Mouse (Mus musculus): ENCODE data around the gene Nt5m. TPM values are rescaled to one million over a fixed set of nuclear protein-coding genes. Genes with fewer than 3 reads are reported as not detected.
A peak's percentile ranks its signal among the peaks of the same experiment; 100 is the strongest.

The Nt5m gene
- polyA plus RNA-seq, 1 experiment from 2014 or later: 35.2 TPM

DNA sequence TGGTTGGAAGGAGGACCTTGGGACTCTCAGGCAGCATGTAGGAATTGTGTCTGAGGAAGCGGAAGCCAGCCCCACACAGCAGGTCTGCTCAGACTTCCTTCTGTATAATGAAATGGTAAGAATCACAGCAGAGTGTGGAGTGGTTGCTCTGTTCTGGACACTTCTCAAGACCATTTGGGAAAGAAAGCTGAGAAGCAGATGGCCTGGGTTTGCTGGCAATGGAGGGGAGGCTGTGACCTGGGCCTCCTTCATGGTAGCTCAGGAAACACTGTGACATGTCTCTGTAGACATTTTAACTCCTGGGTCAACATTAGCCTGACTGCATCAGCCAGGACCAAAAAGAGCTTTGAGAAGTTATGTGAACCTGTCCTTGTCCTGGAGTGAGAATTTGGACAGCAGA lies 61.7 kb downstream of the Nt5m start:
- no peak for TF ChIP-seq CTCF (IDR thresholded peaks at IDR 0.05; ENCODE audit: low read depth)
- ATAC-seq (ENCODE audit: insufficient read depth) (no peak), DNase-seq (no peak)
- no peaks in the 10 kb centered on the region for H3K27me3 ChIP-seq (ENCODE audit: insufficient read depth, low read length)
- H3K9me3 ChIP-seq (ENCODE audit: low read depth, low read length): no peaks in the 10 kb centered on the region
- H3K4me1 ChIP-seq (ENCODE audit: insufficient read depth): peaks cover 6% of the 10 kb centered on the region; the same call in 1 of the 2 replicates
- no peak overlapping the region for H3K4me2 ChIP-seq
- 84% methylated on average over 1 of the region's 1 CpGs for WGBS
- no peak overlapping the region for H3K9ac ChIP-seq
- H3K27ac ChIP-seq (ENCODE audit: low read depth): no peak overlapping the region
- no peak overlapping the region for H3K4me3 ChIP-seq (ENCODE audit: low read depth, low read length)
- no peaks in the 10 kb centered on the region for H3K36me3 ChIP-seq (ENCODE audit: insufficient read depth)

DNA sequence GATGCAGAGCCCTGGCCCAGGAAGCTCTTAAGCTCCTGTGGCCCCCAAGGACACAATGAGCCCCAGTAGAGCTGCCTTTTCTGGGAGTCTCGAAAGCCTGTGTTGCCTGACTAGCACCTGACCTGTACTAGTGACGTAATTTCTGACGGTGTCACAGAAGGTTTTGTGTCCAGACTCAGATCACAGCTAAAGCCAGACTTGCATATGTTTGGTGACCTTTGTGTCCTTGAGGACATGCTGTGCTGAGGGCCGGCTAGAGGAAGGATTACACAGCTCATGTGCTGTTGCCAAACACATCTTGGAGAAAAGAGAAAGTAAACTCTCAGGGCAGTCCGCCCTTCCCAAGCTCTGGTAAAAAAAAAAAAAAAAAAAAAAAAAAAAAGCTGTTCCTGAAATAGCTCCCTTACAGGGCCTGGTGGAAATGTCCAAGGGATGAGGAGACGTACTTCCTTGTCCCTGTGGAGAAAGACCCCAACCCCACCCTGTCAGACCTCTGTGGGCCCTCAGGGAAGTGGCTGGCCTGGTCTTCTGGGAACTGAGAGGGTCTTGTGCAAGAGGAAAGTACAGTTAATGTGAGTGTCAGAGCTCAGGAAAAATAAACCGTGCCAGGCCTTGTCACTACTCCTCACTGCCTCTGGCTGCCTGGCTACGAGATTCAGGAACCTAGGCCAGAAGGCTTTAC lies 62.9 kb downstream of the Nt5m start:
- no peak for ATAC-seq (ENCODE audit: insufficient read depth)
- 38% methylated on average over 8 of the region's 8 CpGs for WGBS
- Histone ChIP-seq H3K4me2 (no peak overlapping the region), H3K27ac (ENCODE audit: low read depth) (peak overlapping the region; percentile 32), H3K36me3 (ENCODE audit: insufficient read depth) (no peaks in the 10 kb centered on the region), H3K4me1 (ENCODE audit: insufficient read depth) (peaks cover 6% of the 10 kb centered on the region; the same call in 1 of the 2 replicates), H3K9me3 (ENCODE audit: low read depth, low read length) (no peaks in the 10 kb centered on the region), H3K4me3 (ENCODE audit: low read depth, low read length) (no peak overlapping the region), H3K27me3 (ENCODE audit: insufficient read depth, low read length) (no peaks in the 10 kb centered on the region), H3K9ac (no peak overlapping the region)
- no peak for TF ChIP-seq CTCF (IDR thresholded peaks at IDR 0.05; ENCODE audit: low read depth)
- DNase-seq: peak; percentile 26

DNA sequence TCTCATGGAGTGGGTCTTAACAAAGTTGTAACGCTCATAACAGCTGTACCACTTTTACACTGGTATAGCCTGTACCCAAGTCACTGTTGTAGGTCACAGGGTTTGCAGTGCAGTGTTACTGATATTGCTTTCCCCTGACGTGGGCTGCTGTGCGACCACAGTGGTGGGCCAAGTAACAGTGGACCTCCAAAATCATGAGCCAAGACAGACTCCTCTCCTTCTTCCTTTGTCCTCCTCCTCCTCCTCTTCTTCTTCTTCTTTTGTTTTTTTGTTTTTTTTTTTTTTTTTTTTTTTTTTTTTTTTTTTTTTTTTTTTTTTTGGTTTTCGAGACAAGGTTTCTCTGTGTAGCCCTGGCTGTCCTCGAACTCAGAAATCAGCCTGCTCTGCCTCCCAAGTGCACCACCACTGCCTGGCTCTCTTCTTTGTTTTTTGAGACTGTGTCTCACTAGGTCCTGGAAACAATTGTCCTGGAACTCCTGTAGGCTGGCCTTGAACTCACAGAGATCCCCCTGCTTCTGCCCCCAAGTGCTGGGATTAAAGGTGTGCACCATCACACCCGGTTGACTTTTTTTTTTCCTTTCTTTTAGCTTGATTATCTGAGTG lies 67.4 kb downstream of the Nt5m start:
- Histone ChIP-seq H3K4me2 (no peak overlapping the region), H3K9ac (no peak overlapping the region), H3K4me3 (ENCODE audit: low read depth, low read length) (no peak overlapping the region), H3K36me3 (ENCODE audit: insufficient read depth) (no peaks in the 10 kb centered on the region), H3K27ac (ENCODE audit: low read depth) (no peak overlapping the region), H3K9me3 (ENCODE audit: low read depth, low read length) (no peaks in the 10 kb centered on the region), H3K27me3 (ENCODE audit: insufficient read depth, low read length) (no peaks in the 10 kb centered on the region), H3K4me1 (ENCODE audit: insufficient read depth) (no peaks in the 10 kb centered on the region)
- TF ChIP-seq CTCF (IDR thresholded peaks at IDR 0.05; ENCODE audit: low read depth): no peak
- ATAC-seq (ENCODE audit: insufficient read depth) (no peak), DNase-seq (no peak)
- WGBS: 80% methylated on average over 6 of the region's 6 CpGs

DNA sequence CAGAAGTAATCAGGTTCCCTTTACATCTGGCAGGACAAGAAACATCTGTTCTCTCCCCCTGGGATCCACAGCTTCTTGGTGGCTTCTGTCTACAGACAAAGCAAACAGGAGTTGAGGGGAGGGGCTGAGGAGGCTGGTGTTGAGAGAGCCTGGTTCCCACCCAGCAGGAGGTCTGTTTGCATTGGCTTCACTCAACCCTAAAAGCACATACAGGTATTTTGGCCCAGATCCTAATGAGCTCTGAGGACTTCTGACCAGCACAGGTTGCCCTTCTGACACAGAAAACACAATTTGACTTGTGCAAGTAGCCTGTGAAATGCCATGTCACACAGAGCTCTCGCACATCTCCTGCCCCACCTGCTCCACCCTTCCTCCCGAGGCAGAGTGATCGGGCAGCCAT lies 69.2 kb downstream of the Nt5m start:
- H3K36me3 ChIP-seq (ENCODE audit: insufficient read depth): no peaks in the 10 kb centered on the region
- 42% methylated on average over 3 of the region's 3 CpGs for WGBS
- H3K4me1 ChIP-seq (ENCODE audit: insufficient read depth): no peaks in the 10 kb centered on the region
- no peaks in the 10 kb centered on the region for H3K27me3 ChIP-seq (ENCODE audit: insufficient read depth, low read length)
- TF ChIP-seq CTCF (IDR thresholded peaks at IDR 0.05; ENCODE audit: low read depth): no peak
- no peaks in the 10 kb centered on the region for H3K9me3 ChIP-seq (ENCODE audit: low read depth, low read length)
- H3K27ac ChIP-seq (ENCODE audit: low read depth): no peak overlapping the region
- no peak overlapping the region for H3K4me3 ChIP-seq (ENCODE audit: low read depth, low read length)
- H3K4me2 ChIP-seq: no peak overlapping the region
- H3K9ac ChIP-seq: no peak overlapping the region
- ATAC-seq (ENCODE audit: insufficient read depth): no peak
- peak; percentile 13 for DNase-seq

- no peak overlapping the region for H3K27ac ChIP-seq (ENCODE audit: low read depth)
- no peak for TF ChIP-seq CTCF (IDR thresholded peaks at IDR 0.05; ENCODE audit: low read depth)
- no peak overlapping the region for H3K4me2 ChIP-seq
- no peaks in the 10 kb centered on the region for H3K36me3 ChIP-seq (ENCODE audit: insufficient read depth)
- no peak for ATAC-seq (ENCODE audit: insufficient read depth)
- no peak overlapping the region for H3K9ac ChIP-seq
- no peaks in the 10 kb centered on the region for H3K27me3 ChIP-seq (ENCODE audit: insufficient read depth, low read length)
- H3K4me1 ChIP-seq (ENCODE audit: insufficient read depth): no peaks in the 10 kb centered on the region
- H3K4me3 ChIP-seq (ENCODE audit: low read depth, low read length): no peak overlapping the region
- no peak for DNase-seq
- no peaks in the 10 kb centered on the region for H3K9me3 ChIP-seq (ENCODE audit: low read depth, low read length)
These were observed 71.3 kb downstream of the Nt5m start for GRCm38 (mm10) chr11:59910586-59910985.

- H3K27ac ChIP-seq (ENCODE audit: low read depth): no peak overlapping the region
- 82% methylated on average over 1 of the region's 1 CpGs for whole genome bisulfite sequencing
- no peak overlapping the region for H3K4me2 ChIP-seq
- H3K9me3 ChIP-seq (ENCODE audit: low read depth, low read length): no peaks in the 10 kb centered on the region
- H3K4me1 ChIP-seq (ENCODE audit: insufficient read depth): no peaks in the 10 kb centered on the region
- no peak overlapping the region for H3K4me3 ChIP-seq (ENCODE audit: low read depth, low read length)
- no peaks in the 10 kb centered on the region for H3K27me3 ChIP-seq (ENCODE audit: insufficient read depth, low read length)
- ATAC-seq (ENCODE audit: insufficient read depth): no peak
- no peaks in the 10 kb centered on the region for H3K36me3 ChIP-seq (ENCODE audit: insufficient read depth)
- no peak overlapping the region for H3K9ac ChIP-seq
- DNase-seq: no peak
- no peak for TF ChIP-seq CTCF (IDR thresholded peaks at IDR 0.05; ENCODE audit: low read depth)
These were observed 72.3 kb downstream of the Nt5m start for GRCm38 (mm10) chr11:59911523-59911922.

GRCm38 (mm10) chr11:59913702-59914101 lies 74.5 kb downstream of the Nt5m start:
- H3K9me3 ChIP-seq (ENCODE audit: low read depth, low read length): no peaks in the 10 kb centered on the region
- DNase-seq (no peak), ATAC-seq (ENCODE audit: insufficient read depth) (no peak)
- no peak overlapping the region for H3K4me3 ChIP-seq (ENCODE audit: low read depth, low read length)
- no peak for TF ChIP-seq CTCF (IDR thresholded peaks at IDR 0.05; ENCODE audit: low read depth)
- no peaks in the 10 kb centered on the region for H3K36me3 ChIP-seq (ENCODE audit: insufficient read depth)
- no peak overlapping the region for H3K27ac ChIP-seq (ENCODE audit: low read depth)
- H3K9ac ChIP-seq: no peak overlapping the region
- H3K4me1 ChIP-seq (ENCODE audit: insufficient read depth): no peaks in the 10 kb centered on the region
- 79% methylated on average over 4 of the region's 4 CpGs for WGBS
- no peak overlapping the region for H3K4me2 ChIP-seq
- no peaks in the 10 kb centered on the region for H3K27me3 ChIP-seq (ENCODE audit: insufficient read depth, low read length)
